Mouse (Mus musculus): ENCODE measurements at regions not wholly inside any gene's neighbourhood (a gene's known extent, or its start where the extent isn't known, plus 50 kb on each side); places are given as distances from the start of the nearest gene placed in this dataset.

DNA sequence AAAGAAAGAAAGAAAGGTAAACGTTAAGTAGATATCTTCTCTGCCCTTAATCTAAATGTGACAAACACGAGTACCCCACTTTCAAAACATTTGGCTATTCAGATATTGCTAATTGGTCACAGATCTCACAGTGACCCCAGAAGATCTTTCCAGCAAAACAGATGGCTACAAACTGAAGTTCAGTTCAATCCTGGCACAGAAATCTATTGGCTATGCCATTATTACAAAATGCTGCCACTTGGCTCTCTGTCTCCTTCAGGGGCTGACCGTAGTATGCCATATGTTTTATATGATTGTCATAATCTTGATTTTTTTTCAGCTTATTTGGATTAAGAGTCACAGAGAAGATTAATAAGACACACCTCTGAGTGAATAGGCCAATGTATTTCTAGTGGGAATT, 873.2 kb downstream of the Slc22a22 start:
- no peak for DNase-seq (ENCODE audit: low spot score in 2 of 2)

DNA sequence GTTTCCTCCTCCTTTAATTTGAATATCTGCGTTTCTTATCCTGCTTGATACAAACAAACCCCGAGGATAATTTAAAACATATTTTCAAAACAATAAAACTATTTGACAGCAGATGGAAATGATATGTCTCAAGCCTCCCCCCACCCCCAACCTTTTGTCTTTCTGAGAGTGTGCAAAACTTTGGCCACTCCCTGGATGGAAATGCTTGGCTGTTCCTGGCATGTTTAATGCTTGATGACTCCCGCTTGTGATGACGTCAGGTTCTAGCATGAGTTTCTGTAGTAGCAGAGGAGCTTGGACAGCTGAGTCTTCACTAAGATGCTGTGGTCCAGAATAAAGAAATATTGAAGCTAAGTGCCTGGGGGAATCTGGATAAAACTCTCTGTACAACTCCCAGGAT, 884.8 kb downstream of the Slc22a22 start:
- DNase-seq (ENCODE audit: low spot score in 2 of 2): no peak

DNA sequence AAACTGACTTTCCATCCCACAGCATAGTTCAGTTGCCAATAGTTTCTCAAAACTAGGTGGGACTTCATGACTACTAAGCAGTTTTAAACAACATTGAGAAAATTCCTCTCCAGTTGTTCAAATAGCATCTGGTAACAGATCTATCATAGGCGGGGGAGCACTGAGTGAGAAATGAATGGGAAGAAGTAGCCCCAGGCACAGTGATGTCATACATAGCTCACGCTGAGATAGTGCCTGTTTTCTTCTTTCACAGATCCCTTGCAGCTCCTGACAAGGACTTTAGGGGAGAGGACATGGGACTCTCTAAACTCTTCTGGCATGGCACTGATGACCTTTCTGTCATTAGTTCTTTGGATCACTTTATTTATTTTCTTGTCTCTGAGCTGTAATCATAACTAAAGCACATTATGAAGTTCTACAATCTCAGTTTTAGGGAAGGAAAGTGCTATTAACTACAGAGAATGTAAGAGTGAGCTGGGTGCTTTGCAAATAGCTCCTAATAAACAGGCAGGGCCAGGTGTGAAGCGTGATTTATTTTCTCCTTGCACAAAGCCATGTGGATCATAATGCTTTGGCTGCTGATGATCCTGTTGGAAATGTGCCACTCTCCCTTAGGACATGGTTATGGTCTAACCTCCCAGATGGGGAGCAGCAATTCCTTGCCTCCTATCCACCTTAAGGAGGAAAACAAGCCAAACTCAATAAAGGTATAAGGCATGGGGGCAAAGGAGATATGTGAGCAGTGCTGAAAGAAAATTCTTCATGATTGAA, 896.5 kb downstream of the Slc22a22 start:
- no peak for DNase-seq (ENCODE audit: low spot score in 2 of 2)

DNA sequence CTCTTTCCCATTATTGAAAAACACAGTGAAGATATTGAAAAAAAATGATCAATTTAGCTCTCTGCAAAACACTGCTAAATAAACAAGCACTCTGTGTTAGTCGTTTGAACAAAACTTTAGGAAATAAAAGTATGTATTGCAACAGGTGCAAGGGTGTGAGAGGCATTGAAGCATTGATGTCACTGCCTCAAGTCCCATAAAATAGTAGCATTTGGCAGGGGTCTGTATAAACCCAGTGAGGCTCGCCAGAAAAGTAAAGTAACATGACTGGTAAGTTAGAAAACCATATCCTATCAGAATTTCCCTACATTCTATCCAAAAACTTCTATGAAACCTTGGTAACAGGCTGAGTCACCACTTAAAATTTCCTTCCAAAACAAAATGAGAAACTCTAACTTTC, 914.2 kb downstream of the Slc22a22 start:
- DNase-seq (ENCODE audit: low spot score in 2 of 2): no peak

DNA sequence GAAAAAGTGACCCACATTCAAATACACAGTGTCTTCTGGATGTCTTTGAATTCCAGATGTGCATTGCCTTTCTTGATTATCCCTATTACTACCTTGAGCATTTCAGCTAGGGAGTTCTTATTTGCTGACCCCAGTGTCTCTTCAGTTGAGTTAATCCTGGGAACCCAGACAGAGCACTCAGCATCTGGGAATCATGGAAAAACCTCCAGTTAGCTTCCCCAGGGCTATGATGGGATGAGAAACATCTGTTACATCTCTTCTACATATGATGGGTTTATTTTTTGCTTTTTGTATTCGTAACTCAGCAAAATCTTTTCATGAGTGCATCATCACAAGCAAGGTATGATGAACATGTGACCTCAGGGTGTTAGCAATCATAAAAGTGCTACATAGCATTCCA, 914.6 kb downstream of the Slc22a22 start:
- no peak for DNase-seq (ENCODE audit: low spot score in 2 of 2)

DNA sequence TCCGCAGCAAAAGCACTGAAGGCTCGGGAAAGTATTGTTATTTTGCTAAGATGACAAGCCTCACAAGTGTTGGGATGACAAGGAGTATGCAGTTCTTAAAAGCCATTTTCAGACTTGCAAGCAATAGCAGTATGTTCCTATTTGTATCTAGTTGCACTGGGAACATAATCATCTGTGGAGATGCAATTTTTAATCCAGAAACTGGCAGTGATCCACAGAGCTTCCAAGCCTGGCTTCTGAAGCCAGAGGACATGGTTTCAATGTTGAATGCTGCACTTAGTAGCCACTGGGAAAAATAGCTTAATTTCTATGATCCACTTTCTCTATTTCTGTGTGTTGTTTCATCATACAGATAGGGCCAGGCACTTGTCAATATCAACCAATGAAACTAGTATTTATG, 915.3 kb downstream of the Slc22a22 start:
- no peak for DNase-seq (ENCODE audit: low spot score in 2 of 2)

DNA sequence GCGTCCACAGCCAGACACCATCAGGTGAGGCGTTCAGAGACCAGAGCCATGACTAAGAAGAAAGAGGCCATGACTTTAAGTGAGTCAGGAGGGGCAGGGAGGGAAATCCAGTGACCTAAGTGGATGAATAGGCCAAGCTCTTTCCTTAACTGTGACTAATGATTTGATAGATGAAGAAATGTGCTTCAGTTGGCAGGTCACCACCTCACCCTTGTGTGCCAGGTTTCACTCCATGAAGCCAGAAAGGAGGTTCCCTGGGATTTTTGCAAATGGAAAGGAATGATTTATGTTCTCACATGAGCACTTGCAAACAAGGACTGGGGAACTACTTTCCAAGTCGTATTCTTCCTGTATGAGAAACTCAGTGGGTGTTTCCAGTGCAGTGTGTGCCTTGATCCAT, 923.0 kb downstream of the Slc22a22 start:
- DNase-seq (ENCODE audit: low spot score in 2 of 2): peak; percentile 2 to 52

DNA sequence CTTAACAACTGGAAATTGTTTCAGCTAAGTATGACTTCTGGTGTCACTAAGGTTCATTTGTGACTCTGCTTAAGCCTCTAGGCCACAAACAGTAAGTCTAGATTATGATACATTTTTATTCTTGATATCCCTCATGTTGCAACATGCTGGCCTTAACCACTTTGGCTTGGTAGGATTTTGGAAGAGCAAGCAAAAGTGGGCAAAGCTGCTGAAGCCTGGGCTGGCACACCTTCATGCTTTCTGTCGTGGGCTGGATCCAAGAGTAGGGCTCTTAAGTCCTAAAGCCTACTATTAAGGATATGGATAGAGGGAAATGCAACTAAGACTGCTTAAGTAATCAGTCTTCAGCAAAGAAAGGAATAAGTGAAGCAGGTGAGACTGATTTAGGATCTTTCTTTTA, 923.6 kb downstream of the Slc22a22 start:
- DNase-seq (ENCODE audit: low spot score in 2 of 2): no peak

DNA sequence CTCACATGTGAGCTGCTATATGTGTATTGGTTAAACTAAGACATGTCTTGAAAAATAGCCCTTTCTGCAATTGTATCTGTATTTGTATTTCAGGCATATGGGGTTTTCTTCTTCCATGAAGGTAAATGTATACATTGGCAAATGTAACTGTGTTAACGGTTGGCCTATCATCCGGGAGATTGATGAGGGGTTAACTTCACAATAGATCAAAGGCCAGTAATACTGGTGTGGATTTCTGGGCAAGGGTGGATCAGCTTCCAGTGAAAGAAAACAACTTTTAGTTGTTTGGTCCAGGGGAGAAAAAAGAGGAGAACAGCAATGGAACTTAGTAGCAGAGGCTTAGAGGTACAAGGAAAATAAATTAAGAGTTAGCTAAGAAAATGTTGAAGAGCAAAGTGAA, 945.9 kb downstream of the Slc22a22 start:
- no peak for DNase-seq (ENCODE audit: low spot score in 2 of 2)

DNA sequence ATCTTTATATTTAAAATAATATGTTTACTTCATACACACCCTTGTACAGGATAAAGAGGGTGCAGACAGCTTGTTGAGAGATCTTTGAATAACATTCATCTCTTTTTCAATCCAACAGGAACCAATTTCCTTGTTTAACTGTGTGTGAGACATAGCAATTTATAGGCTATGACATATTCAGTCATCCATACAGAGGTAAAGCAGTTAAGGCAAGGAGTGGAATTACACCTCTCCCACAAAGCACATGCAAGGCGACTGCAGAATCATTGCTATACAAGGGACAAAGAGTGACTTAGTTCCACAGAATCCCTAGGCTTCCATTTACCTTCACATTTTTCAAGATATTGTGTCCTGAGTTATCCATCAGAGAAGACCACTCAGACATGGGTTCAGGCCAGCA, 959.0 kb downstream of the Slc22a22 start:
- no peak for DNase-seq (ENCODE audit: low spot score in 2 of 2)

DNA sequence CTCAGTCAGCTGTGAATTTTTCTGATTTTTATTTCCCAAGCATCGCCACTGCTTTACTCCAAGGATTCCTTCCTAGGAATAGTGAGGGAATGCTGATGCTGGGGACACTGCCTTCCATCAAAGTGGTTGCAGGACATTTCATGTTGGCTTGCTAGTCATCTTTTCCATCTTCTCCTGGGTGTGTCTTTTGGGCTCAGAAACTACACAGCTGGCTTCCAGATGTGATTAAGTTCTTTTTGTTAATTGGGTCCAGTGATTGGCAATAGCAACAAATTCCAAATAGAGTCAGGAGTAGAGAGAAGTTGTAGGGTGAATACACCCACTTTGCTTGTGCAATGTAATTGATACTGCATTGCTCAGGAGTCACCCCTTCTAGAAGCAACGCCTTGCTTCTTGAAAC, 961.3 kb downstream of the Slc22a22 start:
- no peak for DNase-seq (ENCODE audit: low spot score in 2 of 2)

DNA sequence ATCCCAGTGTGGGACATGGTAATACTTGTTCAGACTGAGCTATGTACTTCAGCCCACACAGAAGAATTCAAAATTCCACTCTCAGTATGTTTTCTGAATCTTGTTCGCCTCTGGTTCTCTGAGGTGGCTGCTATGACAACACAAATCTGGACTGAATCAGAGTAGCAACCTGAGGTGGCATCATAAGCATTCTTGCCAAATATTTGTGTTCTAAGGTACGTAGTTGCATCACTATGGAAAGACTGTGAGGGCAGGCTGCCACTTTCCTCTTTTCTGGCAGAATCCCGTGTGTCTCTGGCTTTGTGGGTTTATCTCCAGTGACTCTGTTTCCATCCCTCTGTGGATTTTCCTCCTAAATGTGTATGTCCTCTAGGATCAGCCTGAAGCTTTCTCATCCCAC, 978.7 kb downstream of the Slc22a22 start:
- DNase-seq (ENCODE audit: low spot score in 2 of 2): no peak

DNA sequence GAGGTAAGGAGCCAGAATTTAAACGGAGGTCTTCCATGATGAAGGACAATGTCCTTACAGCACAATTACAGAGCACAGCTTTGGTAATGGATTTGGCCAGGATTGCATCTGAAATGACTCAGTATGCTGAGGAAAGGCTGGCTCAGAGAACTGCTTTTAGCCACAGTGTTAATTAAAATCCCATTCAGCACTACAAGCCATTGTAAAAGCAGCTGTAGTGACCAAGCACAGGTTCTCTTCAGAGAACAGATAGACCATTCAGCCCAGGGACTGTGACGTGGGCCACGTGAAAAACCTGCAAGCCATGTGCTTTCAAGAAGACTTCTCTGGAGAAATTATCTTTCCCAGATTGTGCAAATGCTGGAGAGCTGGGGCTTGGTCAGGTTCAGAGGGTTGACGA, 979.7 kb downstream of the Slc22a22 start:
- DNase-seq (ENCODE audit: low spot score in 2 of 2): no peak

DNA sequence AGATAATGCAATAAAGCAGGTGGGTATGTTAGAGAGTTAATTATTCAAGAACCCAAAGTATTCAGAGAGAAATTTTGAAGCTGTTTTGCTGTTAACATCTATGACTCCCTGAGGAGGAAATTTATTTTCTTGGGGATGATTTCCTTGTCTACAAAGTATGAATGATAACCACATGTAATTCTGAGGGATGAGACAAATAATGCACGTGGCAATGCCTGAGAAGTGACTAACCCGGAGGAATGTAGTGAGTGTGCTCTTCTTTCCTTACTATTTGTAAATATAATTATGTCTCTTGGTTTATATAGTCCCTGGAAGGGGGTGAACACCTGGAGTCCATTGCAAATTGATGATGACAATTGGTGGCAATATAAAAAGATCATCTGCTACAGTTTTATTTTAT, 981.1 kb downstream of the Slc22a22 start:
- no peak for DNase-seq (ENCODE audit: low spot score in 2 of 2)

DNA sequence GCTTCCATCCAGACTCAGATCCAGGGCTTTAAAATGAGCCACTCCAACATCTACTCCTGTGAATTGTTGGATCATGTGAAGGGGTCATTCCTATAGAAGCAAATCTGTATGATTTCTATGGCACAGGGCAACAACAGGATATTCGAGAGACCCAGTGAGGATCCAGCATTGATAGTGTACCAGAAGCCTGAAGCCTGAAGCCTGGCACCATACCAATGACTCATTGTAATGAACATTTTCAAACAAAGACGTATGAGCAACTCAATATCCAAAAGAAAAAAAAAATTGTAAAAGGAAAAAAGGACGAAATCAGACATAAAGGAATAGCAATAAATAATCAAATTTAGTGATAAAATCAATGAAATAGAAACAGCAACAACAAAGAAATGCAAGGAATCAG, 991.5 kb downstream of the Slc22a22 start:
- no peak for DNase-seq (ENCODE audit: low spot score in 2 of 2)

DNA sequence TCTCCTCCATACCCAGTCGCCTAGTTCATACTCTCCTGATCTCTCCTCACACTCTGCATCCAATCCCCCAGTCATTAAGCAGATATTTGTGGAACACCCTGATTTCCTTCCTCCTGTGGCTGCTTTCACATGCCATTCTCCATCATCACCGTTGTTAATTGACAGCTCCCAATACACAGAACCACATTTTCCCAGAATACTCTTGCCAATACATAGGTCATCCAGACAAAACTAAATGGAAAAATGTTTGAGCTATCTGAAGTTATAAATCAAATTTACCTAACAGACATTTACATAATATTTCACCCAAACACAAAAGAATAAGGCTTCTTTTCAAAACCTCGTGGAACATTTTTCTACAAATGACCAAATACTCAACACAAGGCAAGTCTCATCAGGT, 992.7 kb downstream of the Slc22a22 start:
- no peak for DNase-seq (ENCODE audit: low spot score in 2 of 2)

DNA sequence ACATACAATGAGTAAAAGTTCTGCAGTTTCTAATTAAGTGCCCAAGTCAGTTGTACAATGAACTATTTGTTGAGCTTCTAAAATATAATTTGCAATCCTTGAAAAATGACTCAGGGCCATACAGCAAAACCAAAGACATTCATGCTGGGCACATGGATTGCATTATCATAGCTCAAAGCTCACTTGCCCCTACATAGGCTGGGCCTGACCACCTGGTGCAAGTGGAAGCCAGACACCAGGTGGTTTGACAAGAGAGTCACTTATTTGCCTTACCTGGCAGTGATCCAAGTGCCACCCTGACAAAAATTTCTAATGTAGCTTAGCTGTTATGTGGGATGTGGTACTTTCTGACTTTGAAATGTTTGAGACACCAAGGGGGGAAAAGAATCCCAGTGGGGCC, 997.7 kb downstream of the Slc22a22 start:
- no peak for DNase-seq (ENCODE audit: low spot score in 2 of 2)

DNA sequence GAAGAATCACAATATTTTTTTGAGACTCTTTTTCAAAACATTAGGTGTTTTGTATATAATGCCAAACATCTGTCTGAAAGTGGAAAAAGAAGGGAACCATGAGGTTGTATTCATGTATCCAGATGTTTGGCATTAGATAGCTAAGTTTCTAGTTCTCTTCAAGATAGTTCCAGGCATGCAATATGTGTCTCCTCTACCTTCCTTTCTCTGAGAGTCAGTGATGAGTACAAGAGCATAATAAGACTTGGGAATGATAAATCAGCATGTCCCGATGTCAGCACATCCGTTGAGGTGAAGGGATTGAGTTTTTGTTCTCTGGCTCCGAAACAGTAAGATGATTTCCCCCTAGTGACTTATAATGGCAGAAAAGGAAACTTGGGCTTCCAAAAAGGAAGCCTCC, 998.4 kb downstream of the Slc22a22 start:
- DNase-seq (ENCODE audit: low spot score in 2 of 2): no peak

DNA sequence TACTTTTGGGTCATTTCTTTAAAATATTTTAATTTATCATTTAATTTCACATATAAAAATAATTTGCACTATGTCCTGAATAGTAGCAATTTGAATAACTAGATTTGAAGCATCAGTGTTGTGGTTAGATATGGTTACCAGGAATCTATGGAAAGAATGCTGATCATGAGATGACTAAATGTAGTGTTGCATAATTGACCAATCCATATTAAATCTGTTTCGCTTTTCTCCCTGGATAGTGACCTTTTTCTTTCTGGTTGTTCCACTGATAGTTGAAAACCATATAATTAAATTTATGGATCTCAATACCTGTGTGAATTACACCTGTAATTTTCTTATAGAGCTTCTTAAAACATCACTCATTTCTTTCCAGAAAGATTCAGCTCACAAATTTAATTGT, 1003.7 kb downstream of the Slc22a22 start:
- DNase-seq (ENCODE audit: low spot score in 2 of 2): no peak

DNA sequence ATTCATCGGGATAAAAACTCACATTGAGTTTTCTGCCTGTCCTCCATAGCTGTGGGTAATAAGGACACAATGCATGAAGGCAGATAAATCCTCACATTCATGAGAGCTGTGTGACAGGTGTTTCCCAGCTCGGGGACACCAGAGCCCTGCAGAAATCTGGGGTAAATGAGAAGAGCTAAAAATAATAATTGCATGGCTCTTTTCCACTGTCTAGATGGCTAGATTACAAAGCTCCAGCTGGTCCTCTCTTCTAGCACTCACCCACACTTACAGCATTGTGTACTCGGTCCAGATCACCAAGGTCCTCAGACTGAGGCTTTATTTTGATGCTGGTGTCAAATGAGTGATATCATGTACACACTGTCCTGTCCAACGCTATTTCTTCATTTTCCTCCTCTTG, 1025.5 kb downstream of the Slc22a22 start:
- DNase-seq (ENCODE audit: low spot score in 2 of 2): no peak

DNA sequence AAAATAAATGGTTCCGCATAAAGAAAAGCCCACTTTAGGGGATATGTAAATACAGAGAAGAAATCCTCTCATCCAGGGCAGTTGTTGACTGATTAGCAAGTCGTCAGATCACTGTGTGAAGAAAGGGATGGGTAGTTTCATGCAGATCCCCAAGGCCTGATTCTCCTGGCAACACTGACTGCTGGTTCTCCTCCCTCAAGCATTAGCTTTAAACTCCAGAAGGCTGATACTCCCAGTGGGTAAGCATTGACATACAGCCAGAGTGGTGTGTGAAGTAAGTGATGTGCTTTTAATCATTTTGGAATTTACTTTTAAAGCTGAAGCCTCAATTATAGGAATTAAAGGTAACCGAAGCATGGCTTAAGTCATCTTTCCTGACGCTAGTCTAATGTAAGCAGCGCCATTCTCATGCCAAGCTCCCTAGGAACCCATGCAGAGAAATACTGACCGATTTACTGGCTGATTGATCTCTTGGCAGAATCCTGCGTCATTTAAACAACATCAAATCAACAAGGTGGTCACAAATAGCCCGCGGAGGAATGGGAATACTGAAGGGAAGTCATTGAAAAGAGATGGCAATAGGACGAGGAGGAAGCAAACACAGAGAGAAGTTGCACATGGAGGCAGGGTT, 1029.3 kb downstream of the Slc22a22 start:
- DNase-seq (ENCODE audit: low spot score in 2 of 2): no peak

DNA sequence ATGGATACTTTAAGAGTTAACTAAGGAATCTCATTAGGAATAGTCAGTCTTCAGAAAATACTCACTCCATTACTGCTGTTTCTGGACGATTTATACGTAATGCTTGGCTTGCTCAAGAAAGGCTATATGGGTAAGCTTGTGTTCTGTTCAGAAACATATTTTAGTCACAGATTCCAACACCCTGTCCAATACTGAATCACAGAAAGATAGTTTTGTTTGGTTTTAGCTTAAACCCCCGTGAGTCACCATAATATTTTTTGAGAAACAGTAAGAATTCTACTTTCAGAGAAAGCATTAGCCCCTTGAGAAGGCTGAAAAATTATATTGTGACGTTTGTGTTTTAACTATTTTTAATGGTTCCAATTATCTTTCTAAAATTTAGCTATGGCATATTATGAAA, 1037.3 kb downstream of the Slc22a22 start:
- no peak for DNase-seq (ENCODE audit: low spot score in 2 of 2)

DNA sequence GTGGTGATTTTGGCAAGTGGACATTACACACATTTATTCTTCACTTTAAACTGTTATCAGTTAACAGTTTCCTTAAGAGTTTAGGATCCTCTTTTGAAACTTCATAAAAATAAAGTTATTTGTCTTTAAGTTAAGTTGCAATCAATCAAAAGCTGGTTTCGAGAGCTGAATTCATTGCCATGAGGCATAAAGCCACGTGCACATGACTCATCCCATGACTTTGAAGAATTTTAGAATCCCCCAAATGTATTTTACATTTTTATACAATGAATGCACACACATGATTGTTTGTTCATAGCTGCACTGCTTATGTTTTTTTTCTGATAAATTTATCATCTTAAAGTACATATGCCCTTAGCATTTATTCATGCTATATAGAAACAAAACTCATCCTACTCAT, 1039.1 kb downstream of the Slc22a22 start:
- DNase-seq (ENCODE audit: low spot score in 2 of 2): no peak

DNA sequence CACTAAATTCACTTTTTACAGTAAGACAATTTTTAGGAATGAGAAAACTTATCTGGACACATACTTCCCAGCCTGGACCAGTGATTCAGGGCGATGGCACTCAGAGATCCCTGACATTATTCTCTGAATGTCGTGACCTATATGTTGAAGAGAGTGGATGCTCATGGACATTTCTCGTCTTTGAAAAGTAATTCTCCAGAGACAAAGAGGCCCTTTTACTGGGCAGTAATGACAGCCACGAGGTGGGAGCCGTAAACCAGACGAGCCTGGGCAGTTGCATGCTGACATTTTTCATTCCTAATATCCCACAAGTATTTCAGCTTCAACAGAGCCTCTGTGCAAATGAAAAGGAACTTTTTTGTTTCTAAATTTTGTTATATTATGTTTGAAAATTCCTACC, 1041.3 kb downstream of the Slc22a22 start:
- DNase-seq (ENCODE audit: low spot score in 2 of 2): no peak

Data from urinary bladder, postnatal 36 days (tissue).